Mouse (Mus musculus) hindbrain, embryonic 11.5 days (tissue): ENCODE results near the gene Serpine1. TPM values are rescaled to one million over a fixed set of nuclear protein-coding genes. Genes with fewer than 3 reads are reported as not detected.

Source experiments
- ATAC-seq: fragments of 200-750 bp; cut with Nextera tagmentation; 2 replicates; pipeline ENCODE4 v1.8.0; 2017; ENCODE audit warnings: mild to moderate bottlenecking, moderate TSS enrichment, moderate library complexity; ENCODE audit not compliant: low FRiP score
- DNase-seq: peaks from one replicate; pipeline ENCODE4 v3.0.0-alpha.2; 2015; ENCODE audit warnings: low spot score
- H3K27ac ChIP-seq: fragments of 300-500 bp; sonication (generic); 2 replicates; pipeline ENCODE4 v1.5.1; 2014; ENCODE audit warnings: mild to moderate bottlenecking, low read depth, low read length
- H3K27me3 ChIP-seq: fragments of 300-500 bp; sonication (generic); 2 replicates; pipeline ENCODE4 v1.6.1; 2014; ENCODE audit warnings: mild to moderate bottlenecking, low read length, moderate library complexity, mixed read lengths; ENCODE audit not compliant: control insufficient read depth, insufficient read depth
- H3K36me3 ChIP-seq: fragments of 300-500 bp; sonication (generic); 2 replicates; pipeline ENCODE4 v1.6.1; 2014; ENCODE audit warnings: mild to moderate bottlenecking, low read length, moderate library complexity, mixed read lengths; ENCODE audit not compliant: control insufficient read depth, insufficient read depth
- H3K4me1 ChIP-seq: fragments of 300-500 bp; sonication (generic); replicated peaks from 2 replicates; pipeline ENCODE4 v1.6.1; 2014; ENCODE audit warnings: low read length, mixed read lengths; ENCODE audit not compliant: control insufficient read depth, insufficient read depth
- H3K4me2 ChIP-seq: fragments of 300-500 bp; sonication (generic); replicated peaks from 2 replicates; pipeline ENCODE4 v1.6.1; 2014; ENCODE audit warnings: mild to moderate bottlenecking, low read depth, low read length
- H3K4me3 ChIP-seq: fragments of 300-500 bp; sonication (generic); 2 replicates; pipeline ENCODE4 v1.5.1; 2014; ENCODE audit warnings: low read depth, low read length
- H3K9ac ChIP-seq: fragments of 300-500 bp; sonication (generic); 2 replicates; pipeline ENCODE4 v1.6.1; 2014; ENCODE audit warnings: low read depth, low read length
- H3K9me3 ChIP-seq: fragments of 300-500 bp; sonication (generic); 2 replicates; pipeline ENCODE4 v1.6.1; 2016; ENCODE audit warnings: low read length; ENCODE audit not compliant: control insufficient read depth
- WGBS: fragments of 180-500 bp; shearing (Covaris S2); extraction: QIAGEN DNeasy Blood & Tissue Kit; methylation state at CpG from one replicate; pipeline ENCODE4 v1.1.7; 2014; 5-methylcytosine and 5-hydroxymethylcytosine counted together
- polyA plus RNA-seq: library from polyadenylated mRNA; unstranded; fragments of >200 nt; fragmentation: Nextera tagmentation; extraction: Ambion mirVana; gene quantifications from 2 replicates; pipeline ENCODE4 v1.2.1, GENCODE M21; 2014

Gene Serpine1
- polyA plus RNA-seq, 1 experiment from 2014 or later = 0.37 TPM

- Histone ChIP-seq H3K27ac (no peak overlapping the region), H3K4me2 (no peak overlapping the region), H3K4me1 (no peaks in the 10 kb centered on the region), H3K36me3 (no peaks in the 10 kb centered on the region), H3K9ac (no peak overlapping the region), H3K4me3 (no peak overlapping the region), H3K27me3 (no peaks in the 10 kb centered on the region), H3K9me3 (no peaks in the 10 kb centered on the region)
- 71% methylated on average over 6 of the region's 6 CpGs for WGBS
- no peak for DNase-seq
- no peak for ATAC-seq
These were observed 3.7 kb upstream of the Serpine1 start for GRCm38 (mm10) chr5:137075726-137076125.

- Histone ChIP-seq H3K9me3 (no peaks in the 10 kb centered on the region), H3K27ac (no peak overlapping the region), H3K9ac (no peak overlapping the region), H3K36me3 (no peaks in the 10 kb centered on the region), H3K4me3 (no peak overlapping the region), H3K27me3 (no peaks in the 10 kb centered on the region), H3K4me2 (no peak overlapping the region), H3K4me1 (no peaks in the 10 kb centered on the region)
- DNase-seq = no peak
- no peak for ATAC-seq
- 32% methylated on average over 6 of the region's 6 CpGs for WGBS
These were observed 2.2 kb upstream of the Serpine1 start for GRCm38 (mm10) chr5:137074191-137074651.

GRCm38 (mm10) chr5:137073141-137073540 is 1.1 kb upstream of the Serpine1 start:
- DNase-seq (no peak), ATAC-seq (no peak)
- no peaks in the 10 kb centered on the region for H3K27me3 ChIP-seq
- no peak overlapping the region for H3K27ac ChIP-seq
- H3K4me1 ChIP-seq = no peaks in the 10 kb centered on the region
- no peak overlapping the region for H3K4me3 ChIP-seq
- H3K36me3 ChIP-seq = no peaks in the 10 kb centered on the region
- H3K4me2 ChIP-seq = no peak overlapping the region
- no peak overlapping the region for H3K9ac ChIP-seq
- no peaks in the 10 kb centered on the region for H3K9me3 ChIP-seq
- 94% methylated on average over 8 of the region's 8 CpGs for WGBS

- H3K27ac ChIP-seq = no peak overlapping the region
- WGBS = 85% methylated on average over 19 of the region's 19 CpGs
- ATAC-seq = no peak
- H3K9me3 ChIP-seq = no peaks in the 10 kb centered on the region
- H3K4me2 ChIP-seq = no peak overlapping the region
- DNase-seq = no peak
- no peak overlapping the region for H3K4me3 ChIP-seq
- no peak overlapping the region for H3K9ac ChIP-seq
- H3K4me1 ChIP-seq = no peaks in the 10 kb centered on the region
- H3K36me3 ChIP-seq = no peaks in the 10 kb centered on the region
- H3K27me3 ChIP-seq = no peaks in the 10 kb centered on the region
These were observed 1.0 kb downstream of the Serpine1 start for GRCm38 (mm10) chr5:137070881-137071605.

GRCm38 (mm10) chr5:137068711-137069110 is 3.4 kb downstream of the Serpine1 start:
- Histone ChIP-seq H3K4me3 (no peak overlapping the region), H3K9ac (no peak overlapping the region), H3K4me1 (no peaks in the 10 kb centered on the region), H3K4me2 (no peak overlapping the region), H3K27ac (no peak overlapping the region), H3K27me3 (no peaks in the 10 kb centered on the region), H3K9me3 (no peaks in the 10 kb centered on the region), H3K36me3 (no peaks in the 10 kb centered on the region)
- DNase-seq = no peak
- no peak for ATAC-seq
- 73% methylated on average over 4 of the region's 4 CpGs for WGBS

- H3K27me3 ChIP-seq = no peaks in the 10 kb centered on the region
- H3K4me2 ChIP-seq = no peak overlapping the region
- no peaks in the 10 kb centered on the region for H3K4me1 ChIP-seq
- no peak overlapping the region for H3K4me3 ChIP-seq
- no peaks in the 10 kb centered on the region for H3K9me3 ChIP-seq
- no peak overlapping the region for H3K27ac ChIP-seq
- H3K9ac ChIP-seq = no peak overlapping the region
- H3K36me3 ChIP-seq = no peaks in the 10 kb centered on the region
- 75% methylated on average over 8 of the region's 8 CpGs for WGBS
- DNase-seq (peak; percentile 17), ATAC-seq (no peak)
These were observed 6.1 kb downstream of the Serpine1 start for GRCm38 (mm10) chr5:137065923-137066322.

- no peak overlapping the region for H3K27ac ChIP-seq
- WGBS = 68% methylated on average over 6 of the region's 6 CpGs
- no peaks in the 10 kb centered on the region for H3K27me3 ChIP-seq
- no peaks in the 10 kb centered on the region for H3K4me1 ChIP-seq
- no peak for DNase-seq
- no peak overlapping the region for H3K9ac ChIP-seq
- H3K9me3 ChIP-seq = no peaks in the 10 kb centered on the region
- no peak overlapping the region for H3K4me2 ChIP-seq
- no peak overlapping the region for H3K4me3 ChIP-seq
- no peak for ATAC-seq
- no peaks in the 10 kb centered on the region for H3K36me3 ChIP-seq
These were observed 6.6 kb downstream of the Serpine1 start for GRCm38 (mm10) chr5:137065454-137065853.

GRCm38 (mm10) chr5:137062601-137063000 is 9.5 kb downstream of the Serpine1 start:
- no peaks in the 10 kb centered on the region for H3K36me3 ChIP-seq
- no peak overlapping the region for H3K9ac ChIP-seq
- no peaks in the 10 kb centered on the region for H3K27me3 ChIP-seq
- H3K4me1 ChIP-seq = no peaks in the 10 kb centered on the region
- no peaks in the 10 kb centered on the region for H3K9me3 ChIP-seq
- DNase-seq (no peak), ATAC-seq (no peak)
- H3K4me3 ChIP-seq = no peak overlapping the region
- H3K27ac ChIP-seq = no peak overlapping the region
- no peak overlapping the region for H3K4me2 ChIP-seq
- WGBS = 95% methylated on average over 5 of the region's 5 CpGs

- H3K36me3 ChIP-seq = no peaks in the 10 kb centered on the region
- DNase-seq (peak; percentile 44), ATAC-seq (no peak)
- H3K9me3 ChIP-seq = no peaks in the 10 kb centered on the region
- H3K4me1 ChIP-seq = no peaks in the 10 kb centered on the region
- no peak overlapping the region for H3K9ac ChIP-seq
- WGBS = 20% methylated on average over 11 of the region's 12 CpGs
- no peak overlapping the region for H3K4me2 ChIP-seq
- no peak overlapping the region for H3K27ac ChIP-seq
- no peaks in the 10 kb centered on the region for H3K27me3 ChIP-seq
- H3K4me3 ChIP-seq = no peak overlapping the region
These were observed 10.1 kb downstream of the Serpine1 start for GRCm38 (mm10) chr5:137061809-137062481.
